10 mouse cellular contexts compared by ENCODE assay signal in the genomic region with DNA sequence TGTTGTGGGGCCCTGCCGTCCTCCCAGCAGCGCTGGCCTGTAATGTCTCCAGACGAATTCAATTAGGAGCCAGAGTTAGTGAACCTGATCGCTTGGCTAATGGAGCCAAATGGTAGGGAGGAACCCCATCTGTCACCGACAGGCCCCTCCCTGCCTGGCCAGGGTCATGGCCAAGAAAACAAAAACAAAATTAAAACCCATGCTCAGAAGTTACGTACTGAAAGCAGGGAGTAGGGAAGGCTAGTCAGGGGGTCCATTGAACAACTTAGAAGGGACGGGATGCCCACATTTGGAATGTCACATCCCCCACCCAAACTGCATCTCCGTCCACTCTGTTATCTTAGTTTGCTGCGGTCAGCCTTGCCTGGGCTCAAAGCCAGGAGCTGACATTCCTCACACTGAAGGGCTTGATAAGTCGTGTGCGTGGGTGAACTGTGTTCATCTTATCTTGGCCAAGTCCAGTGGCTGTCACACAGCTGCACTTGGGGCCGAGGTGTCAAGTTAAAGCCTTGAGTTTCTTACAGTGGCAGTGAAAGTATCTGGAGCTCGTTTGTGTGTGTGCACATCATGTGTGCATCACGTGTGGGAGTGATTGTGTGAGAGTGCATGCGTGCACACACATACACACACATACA. TPM values are rescaled to one million over a fixed set of nuclear protein-coding genes. Genes with fewer than 3 reads are reported as not detected.
DNase-seq lines count a peak whose midpoint lies in the region; ATAC-seq lines count a peak whose summit lies in the region.
"Had no signal": no experiment of that assay in that cellular context is flagged by ENCODE, and none has a peak within 500 bp of the region (broad histone marks: within the 10 kb centered on the region; RNA-seq: fewer than 3 reads in every experiment).

No protein-coding gene starts in this region.

- peak; percentile 72 for ATAC-seq in lung, embryonic 16.5 days (ENCODE audit: low read depth)
- ATAC-seq in common myeloid progenitor, adult 5-6 weeks (replicated peaks; ENCODE audit: low read depth, poor library complexity, severe bottlenecking), result 0 out of 2 replicates have a peak, but pooled peaks have one; percentile 55
- ATAC-seq in heart, embryonic 15.5 days (replicated peaks; ENCODE audit: insufficient number of reproducible peaks, insufficient read depth, low FRiP score, low read depth), result peak; percentile 73
- no peak for ATAC-seq in frontal cortex, adult (ENCODE audit: low TSS enrichment)
- ATAC-seq: Patski had no signal

- no peak overlapping the region for H3K9ac ChIP-seq in lung, embryonic 16.5 days (ENCODE audit: low read length)
- no peak overlapping the region for H3K9ac ChIP-seq in heart, embryonic 15.5 days

- H3K9me3 ChIP-seq in lung, embryonic 16.5 days (ENCODE audit: control insufficient read depth, low read length), result no peaks in the 10 kb centered on the region
- H3K9me3 ChIP-seq in heart, embryonic 15.5 days (replicated peaks), result no peaks in the 10 kb centered on the region

- WGBS in lung, embryonic 16.5 days, result 21% methylated on average over 15 of the region's 15 CpGs
- 11% methylated on average over 15 of the region's 15 CpGs for WGBS in heart, embryonic 15.5 days

- no peak overlapping the region for H3K4me3 ChIP-seq in lung, embryonic 16.5 days (ENCODE audit: low read length)
- H3K4me3 ChIP-seq in heart, embryonic 15.5 days, result no peak overlapping the region

- peaks cover 4% of the 10 kb centered on the region; the same call in 1 of the 2 replicates for H3K27me3 ChIP-seq in lung, embryonic 16.5 days (ENCODE audit: control insufficient read depth, insufficient read depth, low read depth, low read length)
- H3K27me3 ChIP-seq in heart, embryonic 15.5 days, result peaks cover 21% of the 10 kb centered on the region

- no peaks in the 10 kb centered on the region; the same call in 1 of the 2 replicates for H3K4me1 ChIP-seq in lung, embryonic 16.5 days (replicated peaks; ENCODE audit: control insufficient read depth, insufficient read depth, low read length)
- H3K4me1 ChIP-seq in heart, embryonic 15.5 days (replicated peaks), result peaks cover 46% of the 10 kb centered on the region

- H3K4me2 ChIP-seq in lung, embryonic 16.5 days (ENCODE audit: low read depth, low read length), result no peak overlapping the region
- peak overlapping the region; percentile 45 for H3K4me2 ChIP-seq in heart, embryonic 15.5 days

- H3K27ac ChIP-seq in lung, embryonic 16.5 days (ENCODE audit: low read length), result no peak overlapping the region
- H3K27ac ChIP-seq in heart, embryonic 15.5 days, result peak overlapping the region; percentile 90

- no peaks in the 10 kb centered on the region for H3K36me3 ChIP-seq in lung, embryonic 16.5 days (ENCODE audit: control insufficient read depth, insufficient read depth, low read length)
- H3K36me3 ChIP-seq in heart, embryonic 15.5 days, result no peaks in the 10 kb centered on the region

- no peak for DNase-seq in lung, postnatal 36 days
- peak; percentile 65 to 78 for DNase-seq in kidney, postnatal 4 days
- DNase-seq in B cell, adult 2 months, result no peak
- no peak for DNase-seq in urinary bladder, postnatal 14 days (ENCODE audit: low spot score)

RNA-seq across cellular contexts. Expression of a gene that starts 53.2 kb away (rescaled TPM):
- 0.67 and 0.80 TPM in 2 replicates for polyA plus RNA-seq in lung, embryonic 16.5 days (2015; fragmentation: Nextera tagmentation; extraction: Ambion mirVana)
- not detected in 2 replicates for total RNA-seq in common myeloid progenitor, adult 5-6 weeks (2017)
- polyA plus RNA-seq in heart, embryonic 15.5 days (2015; fragmentation: Nextera tagmentation; extraction: Ambion mirVana), result 7.0 and 9.0 TPM in 2 replicates
- total RNA-seq: hematopoietic stem cell, adult 5-6 weeks had no signal

Comparison
In these comparisons a context has a peak if more than half of its experiments do, and no peak if none do; other contexts are left out.
1. DNase-seq: peak in kidney, postnatal 4 days (2 of 2); none in lung, postnatal 36 days (single experiment), B cell, adult 2 months (0 of 2) and urinary bladder, postnatal 14 days (single experiment).